Mouse (Mus musculus) neural tube, embryonic 14.5 days (tissue): Measurements from ENCODE around the gene Klf12. TPM values are rescaled to one million over a fixed set of nuclear protein-coding genes. Genes with fewer than 3 reads are reported as not detected.
A peak's percentile ranks its signal among the peaks of the same experiment; 100 is the strongest.

Experiments used
- ATAC-seq: fragments of 200-750 bp; cut with Nextera tagmentation; 2 replicates; pipeline ENCODE4 v1.8.0; 2017; ENCODE audit warnings: low read depth, mild to moderate bottlenecking, moderate TSS enrichment, moderate library complexity
- H3K27ac ChIP-seq: fragments of 300-500 bp; sonication (generic); 2 replicates; pipeline ENCODE4 v1.5.1; 2014; ENCODE audit warnings: low read depth, mild to moderate bottlenecking, control low read depth, low read length, moderate library complexity, mixed read lengths
- H3K27me3 ChIP-seq: fragments of 300-500 bp; sonication (generic); 2 replicates; pipeline ENCODE4 v1.6.1; 2014; ENCODE audit warnings: low read length; ENCODE audit not compliant: control insufficient read depth, insufficient read depth
- H3K36me3 ChIP-seq: fragments of 300-500 bp; sonication (generic); 2 replicates; pipeline ENCODE4 v1.6.1; 2014; ENCODE audit warnings: low read length, mixed read lengths; ENCODE audit not compliant: control insufficient read depth, insufficient read depth
- H3K4me1 ChIP-seq: fragments of 300-500 bp; sonication (generic); 2 replicates; pipeline ENCODE4 v1.6.1; 2014; ENCODE audit warnings: low read length; ENCODE audit not compliant: control insufficient read depth, insufficient read depth
- H3K4me2 ChIP-seq: fragments of 300-500 bp; sonication (generic); 2 replicates; pipeline ENCODE4 v1.6.1; 2014; ENCODE audit warnings: mild to moderate bottlenecking, low read depth, low read length, control low read depth
- H3K4me3 ChIP-seq: fragments of 300-500 bp; sonication (generic); 2 replicates; pipeline ENCODE4 v1.5.1; 2014; ENCODE audit warnings: low read depth, low read length, control low read depth, mixed read lengths
- H3K9ac ChIP-seq: fragments of 300-500 bp; sonication (generic); replicated peaks from 2 replicates; pipeline ENCODE4 v1.6.1; 2014; ENCODE audit warnings: low read depth, mild to moderate bottlenecking, control low read depth, low read length, mixed read lengths
- H3K9me3 ChIP-seq: fragments of 300-500 bp; sonication (generic); 2 replicates; pipeline ENCODE4 v1.6.1; 2016; ENCODE audit warnings: low read length; ENCODE audit not compliant: control insufficient read depth
- WGBS: fragments of 180-500 bp; shearing (Covaris S2); extraction: QIAGEN DNeasy Blood & Tissue Kit; methylation state at CpG from one replicate; pipeline ENCODE4 v1.1.7; 2014; 5-methylcytosine and 5-hydroxymethylcytosine counted together
- polyA plus RNA-seq: library from polyadenylated mRNA; unstranded; fragments of >200 nt; fragmentation: Nextera tagmentation; extraction: Ambion mirVana; gene quantifications from 2 replicates; pipeline ENCODE4 v1.2.1, GENCODE M21; 2014

Gene Klf12
- polyA plus RNA-seq, 1 experiment from 2014 or later: 43.7 TPM

- no peak overlapping the region for H3K4me2 ChIP-seq
- H3K9me3 ChIP-seq: no peaks in the 10 kb centered on the region
- H3K36me3 ChIP-seq: no peaks in the 10 kb centered on the region
- WGBS: 93% methylated on average over 5 of the region's 5 CpGs
- H3K27me3 ChIP-seq: no peaks in the 10 kb centered on the region
- H3K4me1 ChIP-seq: no peaks in the 10 kb centered on the region
- H3K4me3 ChIP-seq: no peak overlapping the region
- H3K9ac ChIP-seq: no peak overlapping the region
- ATAC-seq: no peak
- H3K27ac ChIP-seq: no peak overlapping the region
Observed at GRCm38 (mm10) chr14:100243046-100243445, 41.4 kb downstream of the Klf12 start.

GRCm38 (mm10) chr14:100239874-100240273 lies 44.6 kb downstream of the Klf12 start:
- H3K36me3 ChIP-seq: no peaks in the 10 kb centered on the region
- H3K9me3 ChIP-seq: no peaks in the 10 kb centered on the region
- no peak overlapping the region for H3K27ac ChIP-seq
- no peak for ATAC-seq
- no peaks in the 10 kb centered on the region for H3K4me1 ChIP-seq
- no peak overlapping the region for H3K9ac ChIP-seq
- H3K4me2 ChIP-seq: no peak overlapping the region
- no peaks in the 10 kb centered on the region for H3K27me3 ChIP-seq
- 82% methylated on average over 4 of the region's 4 CpGs for WGBS
- no peak overlapping the region for H3K4me3 ChIP-seq

- Histone ChIP-seq H3K36me3 (no peaks in the 10 kb centered on the region), H3K27me3 (no peaks in the 10 kb centered on the region), H3K9ac (no peak overlapping the region), H3K9me3 (no peaks in the 10 kb centered on the region), H3K4me3 (no peak overlapping the region), H3K4me2 (no peak overlapping the region), H3K4me1 (no peaks in the 10 kb centered on the region), H3K27ac (no peak overlapping the region)
- WGBS: 92% methylated on average over 7 of the region's 7 CpGs
- ATAC-seq: no peak
Observed at GRCm38 (mm10) chr14:100236757-100237156, 47.7 kb downstream of the Klf12 start.

GRCm38 (mm10) chr14:100235746-100236145 lies 48.7 kb downstream of the Klf12 start:
- ATAC-seq: peak; percentile 41; the same call in 1 of the 2 replicates
- no peaks in the 10 kb centered on the region for H3K27me3 ChIP-seq
- H3K27ac ChIP-seq: no peak overlapping the region
- H3K4me3 ChIP-seq: no peak overlapping the region
- no peaks in the 10 kb centered on the region for H3K4me1 ChIP-seq
- H3K36me3 ChIP-seq: no peaks in the 10 kb centered on the region
- H3K9ac ChIP-seq: no peak overlapping the region
- WGBS: 64% methylated on average over 3 of the region's 3 CpGs
- H3K4me2 ChIP-seq: no peak overlapping the region
- no peaks in the 10 kb centered on the region for H3K9me3 ChIP-seq

GRCm38 (mm10) chr14:100231384-100231783 lies 53.1 kb downstream of the Klf12 start:
- Histone ChIP-seq H3K36me3 (no peaks in the 10 kb centered on the region), H3K4me2 (no peak overlapping the region), H3K9me3 (no peaks in the 10 kb centered on the region), H3K4me1 (no peaks in the 10 kb centered on the region), H3K9ac (no peak overlapping the region), H3K4me3 (no peak overlapping the region), H3K27me3 (no peaks in the 10 kb centered on the region), H3K27ac (no peak overlapping the region)
- no peak for ATAC-seq
- WGBS: 64% methylated on average over 1 of the region's 1 CpGs

- 97% methylated on average over 6 of the region's 6 CpGs for WGBS
- ATAC-seq: no peak
Observed at GRCm38 (mm10) chr14:100228120-100228519, 56.4 kb downstream of the Klf12 start.

GRCm38 (mm10) chr14:100227717-100228116 lies 56.8 kb downstream of the Klf12 start:
- ATAC-seq: no peak
- Histone ChIP-seq H3K4me2 (no peak overlapping the region), H3K9me3 (no peaks in the 10 kb centered on the region), H3K4me1 (0 out of 2 replicates have a peak, but pooled peaks cover 2% of the 10 kb centered on the region), H3K4me3 (no peak overlapping the region), H3K27me3 (no peaks in the 10 kb centered on the region), H3K27ac (no peak overlapping the region), H3K9ac (no peak overlapping the region), H3K36me3 (no peaks in the 10 kb centered on the region)
- WGBS: 97% methylated on average over 6 of the region's 6 CpGs

More at GRCm38 (mm10) chr14:100228120-100228519, 56.4 kb downstream of the Klf12 start:
- H3K9ac ChIP-seq: no peak overlapping the region
- H3K4me2 ChIP-seq: no peak overlapping the region
- no peak overlapping the region for H3K4me3 ChIP-seq
- H3K4me1 ChIP-seq: 0 out of 2 replicates have a peak, but pooled peaks cover 2% of the 10 kb centered on the region
- no peaks in the 10 kb centered on the region for H3K36me3 ChIP-seq
- H3K9me3 ChIP-seq: no peaks in the 10 kb centered on the region
- no peaks in the 10 kb centered on the region for H3K27me3 ChIP-seq
- no peak overlapping the region for H3K27ac ChIP-seq

- Histone ChIP-seq H3K9me3 (no peaks in the 10 kb centered on the region), H3K4me3 (no peak overlapping the region), H3K4me1 (peaks cover 7% of the 10 kb centered on the region; the same call in 1 of the 2 replicates), H3K27me3 (no peaks in the 10 kb centered on the region), H3K9ac (no peak overlapping the region), H3K36me3 (no peaks in the 10 kb centered on the region), H3K27ac (no peak overlapping the region), H3K4me2 (no peak overlapping the region)
- ATAC-seq: no peak
- WGBS: 56% methylated on average over 4 of the region's 4 CpGs
Observed at GRCm38 (mm10) chr14:100224151-100224550, 60.3 kb downstream of the Klf12 start.

- 91% methylated on average over 4 of the region's 4 CpGs for WGBS
- no peak for ATAC-seq
- H3K36me3 ChIP-seq: no peaks in the 10 kb centered on the region
- no peaks in the 10 kb centered on the region for H3K9me3 ChIP-seq
- H3K9ac ChIP-seq: no peak overlapping the region
- H3K27me3 ChIP-seq: no peaks in the 10 kb centered on the region
- peaks cover 7% of the 10 kb centered on the region; the same call in 1 of the 2 replicates for H3K4me1 ChIP-seq
- no peak overlapping the region for H3K27ac ChIP-seq
- no peak overlapping the region for H3K4me3 ChIP-seq
- no peak overlapping the region for H3K4me2 ChIP-seq
Observed at GRCm38 (mm10) chr14:100222260-100222659, 62.2 kb downstream of the Klf12 start.
